Comparison of ENCODE assay signal across 10 mouse cellular contexts in the genomic region with DNA sequence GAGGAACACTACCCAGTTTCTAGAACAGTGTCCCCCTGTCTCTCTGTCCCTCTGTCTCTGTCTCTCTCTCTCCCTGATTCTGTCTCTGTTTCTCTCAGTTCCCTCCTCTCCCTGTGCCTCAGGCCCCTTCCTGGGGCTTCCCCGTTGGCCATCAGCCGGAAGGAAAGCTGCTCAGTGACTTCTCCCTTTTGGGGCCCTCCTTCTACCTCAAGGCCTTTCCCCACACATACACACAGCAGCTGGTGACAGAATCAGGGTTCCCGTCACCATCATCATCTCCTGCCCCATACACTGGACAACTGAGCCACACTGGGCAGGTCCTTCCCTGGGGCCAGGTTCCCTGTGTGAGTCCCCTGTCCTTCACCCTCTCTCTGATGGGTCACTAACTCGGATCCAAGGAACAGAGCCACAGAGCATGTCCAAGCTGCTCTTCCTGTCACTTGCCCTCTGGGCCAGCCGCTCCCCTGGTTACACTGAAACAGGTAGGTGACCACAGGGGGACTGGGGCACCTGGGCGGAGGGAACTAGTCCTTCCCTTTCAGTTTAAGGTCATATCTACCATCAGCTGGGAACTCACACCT. TPM values are rescaled to one million over a fixed set of nuclear protein-coding genes. Genes with fewer than 3 reads are reported as not detected.
DNase-seq lines count a peak whose midpoint lies in the region; ATAC-seq and TF ChIP-seq lines count a peak whose summit lies in the region.
"Had no signal": no experiment of that assay in that cellular context is flagged by ENCODE, and none has a peak within 500 bp of the region (broad histone marks: within the 10 kb centered on the region; RNA-seq: fewer than 3 reads in every experiment).

A gene (plus strand): TSS at position 194 of the 581 bp plus-strand sequence.

- H3K4me1 ChIP-seq in hindbrain, embryonic 13.5 days (replicated peaks): peaks cover 21% of the 10 kb centered on the region
- H3K4me1 ChIP-seq in hindbrain, embryonic 12.5 days: peaks cover 14% of the 10 kb centered on the region
- H3K4me1 ChIP-seq in bone marrow macrophage, adult 2 months (ENCODE audit: control insufficient read depth, insufficient read depth, low read length): peaks cover 32% of the 10 kb centered on the region

- H3K27me3 ChIP-seq in hindbrain, embryonic 13.5 days: peaks cover 26% of the 10 kb centered on the region
- peaks cover 14% of the 10 kb centered on the region for H3K27me3 ChIP-seq in hindbrain, embryonic 12.5 days

- DNase-seq in CD4-positive, CD25-positive, alpha-beta regulatory T cell, adult 2 months (ENCODE audit: low read depth, low spot score): peak; percentile 37
- DNase-seq in embryo, embryonic 11 days: no peak
- no peak for DNase-seq in yolk sac, embryonic 10.5 days (ENCODE audit: low spot score)
- DNase-seq: gastrocnemius, postnatal 36 days had no signal

- no peak for TF ChIP-seq POLR2A in bone marrow macrophage, adult 2 months (IDR thresholded peaks at IDR 0.05; ENCODE audit: borderline replicate concordance, low read depth, low read length)

- no peak for TF ChIP-seq CTCF in bone marrow macrophage, adult 2 months (IDR thresholded peaks at IDR 0.05; ENCODE audit: low read depth, low read length)

- no peak within 1 kb of the TSS for H3K4me3 ChIP-seq in hindbrain, embryonic 13.5 days
- no peak within 1 kb of the TSS for H3K4me3 ChIP-seq in hindbrain, embryonic 12.5 days
- peak within 1 kb of the TSS; percentile 57 for H3K4me3 ChIP-seq in bone marrow macrophage, adult 2 months (ENCODE audit: insufficient read depth, low read length)
- H3K4me3 ChIP-seq: embryonic facial prominence, embryonic 15.5 days had no signal

- 83% methylated on average over 6 of the region's 6 CpGs for WGBS in hindbrain, embryonic 13.5 days
- WGBS in hindbrain, embryonic 12.5 days: 70% methylated on average over 6 of the region's 6 CpGs

- no peaks in the 10 kb centered on the region for H3K36me3 ChIP-seq in hindbrain, embryonic 13.5 days
- no peaks in the 10 kb centered on the region for H3K36me3 ChIP-seq in hindbrain, embryonic 12.5 days
- H3K36me3 ChIP-seq: embryonic facial prominence, embryonic 15.5 days had no signal

- H3K9ac ChIP-seq in hindbrain, embryonic 13.5 days: peak within 1 kb of the TSS; percentile 39; the same call in 1 of the 2 replicates
- H3K9ac ChIP-seq in hindbrain, embryonic 12.5 days: no peak within 1 kb of the TSS
- H3K9ac ChIP-seq: embryonic facial prominence, embryonic 15.5 days had no signal

- no peak for ATAC-seq in hindbrain, embryonic 13.5 days (ENCODE audit: low FRiP score)
- ATAC-seq in hindbrain, embryonic 12.5 days (ENCODE audit: low FRiP score): no peak
- peak; percentile 87 for ATAC-seq in megakaryocyte progenitor cell, adult 5-6 weeks (replicated peaks; ENCODE audit: poor library complexity)
- ATAC-seq: Patski had no signal

- no peak within 1 kb of the TSS for H3K27ac ChIP-seq in hindbrain, embryonic 13.5 days
- H3K27ac ChIP-seq in hindbrain, embryonic 12.5 days: no peak within 1 kb of the TSS
- peak within 1 kb of the TSS; percentile 85 for H3K27ac ChIP-seq in bone marrow macrophage, adult 2 months (ENCODE audit: insufficient read depth, low read depth, low read length)
- H3K27ac ChIP-seq: embryonic facial prominence, embryonic 15.5 days had no signal

- H3K9me3 ChIP-seq in hindbrain, embryonic 13.5 days: no peaks in the 10 kb centered on the region
- H3K9me3 ChIP-seq in hindbrain, embryonic 12.5 days (replicated peaks): no peaks in the 10 kb centered on the region
- H3K9me3 ChIP-seq: embryonic facial prominence, embryonic 15.5 days had no signal

- no peak within 1 kb of the TSS for H3K4me2 ChIP-seq in hindbrain, embryonic 13.5 days
- H3K4me2 ChIP-seq in hindbrain, embryonic 12.5 days (replicated peaks): no peak within 1 kb of the TSS
- H3K4me2 ChIP-seq: embryonic facial prominence, embryonic 15.5 days had no signal

RNA-seq across cellular contexts. Expression of the gene that starts here (rescaled TPM):
- 5.0 and 6.8 TPM in 2 replicates for polyA plus RNA-seq in hindbrain, embryonic 13.5 days (2015; fragmentation: Nextera tagmentation; extraction: Ambion mirVana)
- polyA plus RNA-seq in hindbrain, embryonic 12.5 days (2016; fragmentation: Nextera tagmentation; extraction: Ambion mirVana): 2.6 and 4.4 TPM in 2 replicates
- 190 and 214 TPM in 2 replicates for polyA plus RNA-seq in bone marrow macrophage, adult 2 months (2012; ENCODE audit: insufficient read depth, insufficient read length, missing spikeins)
- 14.4 and 20.5 TPM in 2 replicates for total RNA-seq in megakaryocyte progenitor cell, adult 5-6 weeks (2015)
- total RNA-seq in megakaryocyte progenitor cell, adult 5-6 weeks (2017): 13.8 and 17.7 TPM in 2 replicates
- total RNA-seq: gastrocnemius, postnatal 36 days had no signal
- polyA plus RNA-seq: Patski had no signal

Comparison
In these comparisons a context has a peak if more than half of its experiments do, and no peak if none do; other contexts are left out.
1. RNA of the gene that starts here (polyA plus RNA-seq): 190 to 214 TPM in bone marrow macrophage, adult 2 months; 5.0 to 6.8 TPM in hindbrain, embryonic 13.5 days and 2.6 to 4.4 TPM in hindbrain, embryonic 12.5 days; every median in the first group is over 10 times any median in the second.